Mouse (Mus musculus) megakaryocyte, embryonic 14.5 days (primary cell): ENCODE measurements around the gene Ppp1r18.

Source experiments
- FLI1 ChIP-seq: IDR thresholded peaks from 2 replicates; pipeline ENCODE4 v1.6.1; 2012; ENCODE audit warnings: low read length, inconsistent platforms, mixed read lengths
- GATA1 ChIP-seq: IDR thresholded peaks from 3 replicates; pipeline ENCODE4 v1.6.1; 2012; ENCODE audit warnings: mixed read lengths, low read length, inconsistent platforms, borderline replicate concordance

DNA sequence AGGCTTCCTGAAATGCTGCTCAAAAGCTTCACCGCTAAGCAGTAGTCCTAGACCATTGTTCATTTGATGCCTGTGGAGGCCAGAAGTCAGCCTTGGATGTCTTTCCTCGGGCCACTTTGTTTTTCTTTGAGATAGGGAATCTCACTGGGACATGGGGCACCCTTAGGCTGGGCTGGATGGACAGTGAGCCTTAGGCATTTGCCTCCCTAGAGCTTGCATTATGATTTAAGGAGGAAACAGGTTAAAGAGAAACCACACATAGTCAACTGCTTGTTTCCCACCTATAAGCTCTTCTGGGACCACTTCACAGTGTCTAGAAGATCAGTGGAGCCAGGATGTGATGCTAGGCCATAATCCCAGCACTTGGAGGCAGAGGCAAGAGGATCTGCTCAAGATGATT is 5.6 kb upstream of the Ppp1r18 start:
- no peak for TF ChIP-seq FLI1
- no peak for TF ChIP-seq GATA1
